Mouse (Mus musculus): ENCODE results near the gene Hint1. TPM values are rescaled to one million over a fixed set of nuclear protein-coding genes. Genes with fewer than 3 reads are reported as not detected.

The Hint1 gene
- polyA plus RNA-seq, 1 experiment from 2014 or later: 791 TPM

DNA sequence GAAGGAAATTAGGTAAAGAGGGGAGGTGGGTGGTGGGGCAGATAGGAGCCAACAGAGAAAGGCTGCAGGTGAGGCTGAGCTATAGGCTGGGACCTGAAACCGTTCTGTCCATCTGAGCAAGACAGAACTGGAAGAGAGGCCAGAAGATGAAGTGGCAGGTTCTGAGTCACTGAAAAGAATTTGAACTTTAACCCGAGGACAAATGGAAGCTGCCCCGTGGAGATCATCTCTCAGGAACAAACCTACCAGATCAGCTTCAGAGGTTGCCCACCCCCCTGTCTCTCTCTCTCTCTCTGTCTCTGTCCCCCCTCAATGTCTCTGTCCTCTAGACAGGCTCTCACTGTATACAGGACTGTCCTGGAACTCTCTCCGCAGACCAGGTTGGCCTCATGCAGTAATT is 33.5 kb downstream of the Hint1 start:
- no peak overlapping the region for H3K27ac ChIP-seq (ENCODE audit: low read depth)
- no peaks in the 10 kb centered on the region for H3K36me3 ChIP-seq (replicated peaks; ENCODE audit: insufficient read depth, low read length)
- TF ChIP-seq EP300 (IDR thresholded peaks at IDR 0.05; ENCODE audit: low read depth): no peak
- no peak for TF ChIP-seq CTCF (IDR thresholded peaks at IDR 0.05; ENCODE audit: low read depth)
- ATAC-seq: no peak
- WGBS (ENCODE audit: insufficient replicate concordance): 66% methylated on average over 4 of the region's 4 CpGs
- no peaks in the 10 kb centered on the region for H3K27me3 ChIP-seq (ENCODE audit: insufficient read depth, low read length)
- H3K9ac ChIP-seq (replicated peaks): no peak overlapping the region
- no peak overlapping the region for H3K4me3 ChIP-seq (ENCODE audit: low read depth, low read length)
- no peaks in the 10 kb centered on the region for H3K9me3 ChIP-seq (ENCODE audit: low read length)
- DNase-seq: no peak
- peaks cover 13% of the 10 kb centered on the region for H3K4me1 ChIP-seq (ENCODE audit: insufficient read depth)
- H3K4me2 ChIP-seq (ENCODE audit: low read depth, low read length): no peak overlapping the region

- ATAC-seq (peak; percentile 79), DNase-seq (peak; percentile 62)
- TF ChIP-seq EP300 (IDR thresholded peaks at IDR 0.05; ENCODE audit: low read depth) (no peak), CTCF (IDR thresholded peaks at IDR 0.05; ENCODE audit: low read depth) (no peak)
- no peak within 1 kb of the TSS for H3K27ac ChIP-seq (ENCODE audit: low read depth)
- peaks cover 13% of the 10 kb centered on the region for H3K4me1 ChIP-seq (ENCODE audit: insufficient read depth)
- no peaks in the 10 kb centered on the region for H3K9me3 ChIP-seq (ENCODE audit: low read length)
- peak within 1 kb of the TSS; percentile 82 for H3K4me2 ChIP-seq (ENCODE audit: low read depth, low read length)
- 14% methylated on average over 42 of the region's 45 CpGs for WGBS (ENCODE audit: insufficient replicate concordance)
- no peaks in the 10 kb centered on the region for H3K27me3 ChIP-seq (ENCODE audit: insufficient read depth, low read length)
- no peaks in the 10 kb centered on the region for H3K36me3 ChIP-seq (replicated peaks; ENCODE audit: insufficient read depth, low read length)
- peak within 1 kb of the TSS; percentile 48 for H3K4me3 ChIP-seq (ENCODE audit: low read depth, low read length)
- H3K9ac ChIP-seq (replicated peaks): peak within 1 kb of the TSS; percentile 65
These were observed 36.4 kb downstream of the Hint1 start, which contains the start of gene Gpx3 for GRCm38 (mm10) chr11:54902333-54903323. Gene Gpx3 (plus strand): TSS chr11:54902453.

DNA sequence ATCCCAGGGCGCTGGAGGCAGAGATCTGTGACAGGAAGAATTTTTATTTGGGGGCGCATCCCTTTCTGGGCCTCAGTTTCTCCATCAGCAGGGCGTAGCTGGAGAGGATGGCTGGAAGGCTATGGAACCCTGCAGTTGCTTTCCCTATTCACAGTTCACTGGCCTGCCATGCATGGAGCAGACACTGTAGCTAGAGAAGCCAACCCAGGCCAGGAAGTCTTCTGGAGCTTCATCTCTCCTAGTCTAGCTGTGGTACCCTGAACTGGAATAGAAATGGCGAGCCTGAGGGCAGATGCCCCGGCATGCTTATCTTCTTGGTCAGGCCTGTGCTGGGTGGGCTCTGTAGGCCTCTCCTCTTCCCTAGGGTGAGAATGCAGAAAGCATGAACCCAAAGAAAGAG is 37.2 kb downstream of the Hint1 start:
- Histone ChIP-seq H3K36me3 (replicated peaks; ENCODE audit: insufficient read depth, low read length) (no peaks in the 10 kb centered on the region), H3K4me1 (ENCODE audit: insufficient read depth) (peaks cover 13% of the 10 kb centered on the region), H3K4me2 (ENCODE audit: low read depth, low read length) (peak overlapping the region; percentile 82), H3K9me3 (ENCODE audit: low read length) (no peaks in the 10 kb centered on the region), H3K27ac (ENCODE audit: low read depth) (no peak overlapping the region), H3K27me3 (ENCODE audit: insufficient read depth, low read length) (no peaks in the 10 kb centered on the region), H3K9ac (replicated peaks) (peak overlapping the region; percentile 65), H3K4me3 (ENCODE audit: low read depth, low read length) (peak overlapping the region; percentile 48)
- DNase-seq (no peak), ATAC-seq (no peak)
- whole genome bisulfite sequencing (ENCODE audit: insufficient replicate concordance): 69% methylated on average over 5 of the region's 5 CpGs
- no peak for TF ChIP-seq CTCF (IDR thresholded peaks at IDR 0.05; ENCODE audit: low read depth)
- no peak for TF ChIP-seq EP300 (IDR thresholded peaks at IDR 0.05; ENCODE audit: low read depth)

GRCm38 (mm10) chr11:54903940-54904706 is 37.9 kb downstream of the Hint1 start:
- Histone ChIP-seq H3K4me1 (ENCODE audit: insufficient read depth) (peaks cover 13% of the 10 kb centered on the region), H3K4me3 (ENCODE audit: low read depth, low read length) (no peak overlapping the region), H3K27me3 (ENCODE audit: insufficient read depth, low read length) (no peaks in the 10 kb centered on the region), H3K9me3 (ENCODE audit: low read length) (no peaks in the 10 kb centered on the region), H3K27ac (ENCODE audit: low read depth) (no peak overlapping the region), H3K9ac (replicated peaks) (no peak overlapping the region), H3K4me2 (ENCODE audit: low read depth, low read length) (peak overlapping the region; percentile 82), H3K36me3 (replicated peaks; ENCODE audit: insufficient read depth, low read length) (no peaks in the 10 kb centered on the region)
- DNase-seq (no peak), ATAC-seq (no peak)
- 56% methylated on average over 4 of the region's 4 CpGs for WGBS (ENCODE audit: insufficient replicate concordance)
- TF ChIP-seq EP300 (IDR thresholded peaks at IDR 0.05; ENCODE audit: low read depth) (no peak), CTCF (IDR thresholded peaks at IDR 0.05; ENCODE audit: low read depth) (no peak)

GRCm38 (mm10) chr11:54905086-54905485 is 38.9 kb downstream of the Hint1 start:
- no peaks in the 10 kb centered on the region for H3K27me3 ChIP-seq (ENCODE audit: insufficient read depth, low read length)
- no peak for DNase-seq
- 72% methylated on average over 3 of the region's 3 CpGs for WGBS (ENCODE audit: insufficient replicate concordance)
- no peaks in the 10 kb centered on the region; the same call in 1 of the 2 replicates for H3K36me3 ChIP-seq (replicated peaks; ENCODE audit: insufficient read depth, low read length)
- H3K4me1 ChIP-seq (ENCODE audit: insufficient read depth): peaks cover 13% of the 10 kb centered on the region
- no peak overlapping the region for H3K4me3 ChIP-seq (ENCODE audit: low read depth, low read length)
- H3K4me2 ChIP-seq (ENCODE audit: low read depth, low read length): no peak overlapping the region
- ATAC-seq: no peak
- H3K9ac ChIP-seq (replicated peaks): no peak overlapping the region
- no peak for TF ChIP-seq CTCF (IDR thresholded peaks at IDR 0.05; ENCODE audit: low read depth)
- no peak for TF ChIP-seq EP300 (IDR thresholded peaks at IDR 0.05; ENCODE audit: low read depth)
- no peak overlapping the region for H3K27ac ChIP-seq (ENCODE audit: low read depth)
- no peaks in the 10 kb centered on the region for H3K9me3 ChIP-seq (ENCODE audit: low read length)

GRCm38 (mm10) chr11:54905931-54906330 is 39.7 kb downstream of the Hint1 start:
- ATAC-seq (peak; percentile 56), DNase-seq (no peak)
- H3K9me3 ChIP-seq (ENCODE audit: low read length): no peaks in the 10 kb centered on the region
- no peak overlapping the region for H3K4me3 ChIP-seq (ENCODE audit: low read depth, low read length)
- no peak overlapping the region for H3K9ac ChIP-seq (replicated peaks)
- TF ChIP-seq EP300 (IDR thresholded peaks at IDR 0.05; ENCODE audit: low read depth) (no peak), CTCF (IDR thresholded peaks at IDR 0.05; ENCODE audit: low read depth) (no peak)
- no peaks in the 10 kb centered on the region for H3K27me3 ChIP-seq (ENCODE audit: insufficient read depth, low read length)
- H3K4me1 ChIP-seq (ENCODE audit: insufficient read depth): peaks cover 13% of the 10 kb centered on the region
- peaks cover 5% of the 10 kb centered on the region for H3K36me3 ChIP-seq (replicated peaks; ENCODE audit: insufficient read depth, low read length)
- no peak overlapping the region for H3K4me2 ChIP-seq (ENCODE audit: low read depth, low read length)
- no peak overlapping the region for H3K27ac ChIP-seq (ENCODE audit: low read depth)
- 55% methylated on average over 4 of the region's 4 CpGs for WGBS (ENCODE audit: insufficient replicate concordance)
